Mouse (Mus musculus) ES-Bruce4 (cell line): ENCODE results near the gene Olfr522. TPM values are rescaled to one million over a fixed set of nuclear protein-coding genes. Genes with fewer than 3 reads are reported as not detected.

ENCODE experiments used
- H3K27ac ChIP-seq: 2 replicates; pipeline ENCODE4 v1.5.1; 2012; ENCODE audit warnings: low read length, inconsistent platforms; ENCODE audit not compliant: insufficient read depth
- H3K27me3 ChIP-seq: 2 replicates; pipeline ENCODE4 v1.6.1; 2012; ENCODE audit warnings: mild to moderate bottlenecking, low read length, inconsistent platforms; ENCODE audit not compliant: control insufficient read depth, poor library complexity, insufficient read depth, severe bottlenecking
- H3K36me3 ChIP-seq: 2 replicates; pipeline ENCODE4 v1.6.1; 2012; ENCODE audit warnings: inconsistent platforms, mild to moderate bottlenecking, low read length, moderate library complexity; ENCODE audit not compliant: control insufficient read depth, poor library complexity, insufficient read depth, severe bottlenecking
- H3K4me1 ChIP-seq: one replicate; pipeline ENCODE4 v1.8.1; 2011; ENCODE audit warnings: low read length; ENCODE audit not compliant: control insufficient read depth, insufficient read depth
- H3K4me3 ChIP-seq: 2 replicates; pipeline ENCODE4 v1.5.1; 2011; ENCODE audit warnings: low read depth, mild to moderate bottlenecking, low read length
- H3K9ac ChIP-seq: 2 replicates; pipeline ENCODE4 v1.6.1; 2012; ENCODE audit warnings: low read depth, mild to moderate bottlenecking, inconsistent platforms; ENCODE audit not compliant: poor library complexity, severe bottlenecking
- H3K9me3 ChIP-seq: replicated peaks from 2 replicates; pipeline ENCODE4 v1.6.1; 2012; ENCODE audit warnings: mild to moderate bottlenecking, low read length, inconsistent platforms; ENCODE audit not compliant: control insufficient read depth, poor library complexity, insufficient read depth, severe bottlenecking
- CTCF ChIP-seq: IDR thresholded peaks from one replicate; pipeline ENCODE4 v1.8.1; 2011; ENCODE audit warnings: low read depth, low read length
- EP300 ChIP-seq: IDR thresholded peaks from 2 replicates; pipeline ENCODE4 v1.6.1; 2011; ENCODE audit warnings: low read depth, low read length; ENCODE audit not compliant: insufficient read depth
- POLR2A ChIP-seq: IDR thresholded peaks from one replicate; pipeline ENCODE4 v1.8.1; 2011; ENCODE audit warnings: low read length; ENCODE audit not compliant: insufficient read depth
- polyA plus RNA-seq: library from polyadenylated mRNA; stranded (reverse); fragments of >200 nt; gene quantifications from 2 replicates; pipeline ENCODE4 v1.2.4, GENCODE M21; 2011; ENCODE audit warnings: low read depth; ENCODE audit not compliant: missing spikeins, insufficient read depth, insufficient read length

Olfr522 gene
- polyA plus RNA-seq, 1 experiment = not detected

GRCm38 (mm10) chr7:140116329-140117054 is 48.1 kb downstream of the Olfr522 start, which contains the start of gene Echs1:
Gene Echs1 (minus strand): TSS chr7:140116476.
- Histone ChIP-seq H3K4me1 (peaks cover 2% of the 10 kb centered on the region), H3K36me3 (peaks cover 10% of the 10 kb centered on the region), H3K27ac (peak within 1 kb of the TSS; percentile 62), H3K27me3 (no peaks in the 10 kb centered on the region), H3K9ac (peak within 1 kb of the TSS; percentile 70), H3K4me3 (peak within 1 kb of the TSS; percentile 82), H3K9me3 (no peaks in the 10 kb centered on the region)
- TF ChIP-seq POLR2A = peak; percentile 82
- no peak for TF ChIP-seq EP300
- no peak for TF ChIP-seq CTCF

DNA sequence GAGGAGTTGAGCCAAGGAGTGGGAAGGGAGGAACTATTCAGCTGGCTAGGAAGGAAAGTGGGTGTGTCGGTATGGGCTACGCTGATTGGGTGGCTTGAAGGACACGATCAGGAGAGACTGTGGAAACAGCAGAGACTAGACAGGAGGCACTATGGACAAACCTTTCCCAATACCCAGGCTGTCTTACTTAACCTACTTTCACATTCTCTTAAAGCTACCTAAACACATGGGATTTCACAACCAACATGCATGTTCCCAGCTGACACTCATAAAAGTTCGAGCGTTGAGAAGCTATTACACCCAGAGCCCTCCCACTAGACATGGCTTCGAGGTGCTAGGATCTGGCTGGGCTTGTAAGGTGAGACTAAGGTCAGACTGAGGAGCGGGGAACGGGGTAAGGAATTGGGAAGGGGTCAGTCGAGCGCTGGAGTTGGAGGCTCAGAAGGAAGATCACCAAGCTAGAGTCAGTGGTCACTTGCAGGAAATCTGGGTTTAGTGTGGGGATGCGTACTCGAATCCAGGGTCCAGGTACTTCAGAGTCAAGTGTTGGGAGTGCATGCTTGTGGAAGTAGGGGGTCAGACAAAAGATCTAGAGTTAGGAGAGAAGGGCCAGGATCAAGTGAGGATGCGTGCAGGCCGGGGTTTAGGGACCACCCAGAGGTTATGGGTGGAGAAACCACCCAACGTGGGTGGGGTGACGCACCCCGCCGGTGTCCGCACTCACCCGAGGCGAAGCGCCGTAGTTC is 48.8 kb downstream of the Olfr522 start, which contains the start of gene Paox:
Gene Paox, plus strand, starts transcription at position 217 of the 746 bp plus-strand sequence.
- H3K27me3 ChIP-seq = no peaks in the 10 kb centered on the region
- H3K9me3 ChIP-seq = no peaks in the 10 kb centered on the region
- peaks cover 2% of the 10 kb centered on the region for H3K4me1 ChIP-seq
- peak within 1 kb of the TSS; percentile 58 for H3K27ac ChIP-seq
- TF ChIP-seq CTCF = no peak
- TF ChIP-seq POLR2A = no peak
- TF ChIP-seq EP300 = no peak
- H3K36me3 ChIP-seq = peaks cover 15% of the 10 kb centered on the region
- H3K9ac ChIP-seq = peak within 1 kb of the TSS; percentile 70
- H3K4me3 ChIP-seq = peak within 1 kb of the TSS; percentile 82

GRCm38 (mm10) chr7:140111943-140112342 is 52.6 kb downstream of the Olfr522 start:
- no peak overlapping the region for H3K9ac ChIP-seq
- no peak for TF ChIP-seq POLR2A
- no peak for TF ChIP-seq CTCF
- TF ChIP-seq EP300 = no peak

More at GRCm38 (mm10) chr7:140111943-140112342, 52.6 kb downstream of the Olfr522 start:
- Histone ChIP-seq H3K27ac (no peak overlapping the region), H3K4me1 (peaks cover 2% of the 10 kb centered on the region), H3K27me3 (no peaks in the 10 kb centered on the region), H3K36me3 (peaks cover 40% of the 10 kb centered on the region), H3K4me3 (no peak overlapping the region), H3K9me3 (no peaks in the 10 kb centered on the region)

Other genes with a start within 250 kb of the Olfr522 start
- 244 and 276 TPM in 2 replicates for gene Utf1, start 221.0 kb downstream of the Olfr522 start, polyA plus RNA-seq
- gene 6430531B16Rik, start 186.0 kb downstream of the Olfr522 start, polyA plus RNA-seq = 3.6 and 3.9 TPM in 2 replicates
- gene Adam8, start 172.2 kb downstream of the Olfr522 start, polyA plus RNA-seq = 9.2 and 10.6 TPM in 2 replicates
- gene Zfp511, start 128.4 kb downstream of the Olfr522 start, polyA plus RNA-seq = 22.3 and 25.4 TPM in 2 replicates
- gene Tubgcp2, start 128.1 kb downstream of the Olfr522 start, polyA plus RNA-seq = 36.3 and 38.3 TPM in 2 replicates
- gene Msx3, start 115.7 kb downstream of the Olfr522 start, polyA plus RNA-seq = not detected in 2 replicates
- 0.84 and 0.91 TPM in 2 replicates for gene Caly, start 82.2 kb downstream of the Olfr522 start, polyA plus RNA-seq
- gene Prap1, start 71.4 kb downstream of the Olfr522 start, polyA plus RNA-seq = not detected in 2 replicates
- gene Fuom, start 62.3 kb downstream of the Olfr522 start, polyA plus RNA-seq = 24.1 and 30.6 TPM in 2 replicates
- gene Paox, start 49.0 kb downstream of the Olfr522 start, polyA plus RNA-seq = 19.6 and 21.4 TPM in 2 replicates
- gene Echs1, start 48.3 kb downstream of the Olfr522 start, polyA plus RNA-seq = 107 and 109 TPM in 2 replicates
- 43.2 and 44.0 TPM in 2 replicates for gene Mtg1, start 27.2 kb downstream of the Olfr522 start, polyA plus RNA-seq
- gene Sprn, start 9.9 kb downstream of the Olfr522 start, polyA plus RNA-seq = 0.24 TPM in 1 of 2 replicates, not detected in the other
- not detected in 2 replicates for gene Olfr523, start 8.5 kb upstream of the Olfr522 start, polyA plus RNA-seq
- not detected in 2 replicates for gene Olfr524, start 41.2 kb upstream of the Olfr522 start, polyA plus RNA-seq
- not detected in 2 replicates for gene Cd163l1, start 53.5 kb upstream of the Olfr522 start, polyA plus RNA-seq
- not detected in 2 replicates for gene 5830411N06Rik, start 82.5 kb upstream of the Olfr522 start, polyA plus RNA-seq
- not detected in 2 replicates for gene Olfr525, start 156.1 kb upstream of the Olfr522 start, polyA plus RNA-seq
- not detected in 2 replicates for gene Olfr527, start 169.3 kb upstream of the Olfr522 start, polyA plus RNA-seq
- gene Olfr60, start 196.9 kb upstream of the Olfr522 start, polyA plus RNA-seq = not detected in 2 replicates
- not detected in 2 replicates for gene Olfr530, start 211.6 kb upstream of the Olfr522 start, polyA plus RNA-seq
- gene Olfr531, start 238.2 kb upstream of the Olfr522 start, polyA plus RNA-seq = not detected in 2 replicates